Mouse (Mus musculus) small intestine, adult 2 months (tissue): Measurements from ENCODE around the gene Dock2. TPM values are rescaled to one million over a fixed set of nuclear protein-coding genes. Genes with fewer than 3 reads are reported as not detected.

Source experiments
- H3K27ac ChIP-seq: fragments of 200-500 bp; 2 replicates; pipeline ENCODE4 v1.5.1; 2012; ENCODE audit warnings: low read depth, low read length, control low read depth, inconsistent platforms; ENCODE audit not compliant: insufficient read depth
- H3K27me3 ChIP-seq: fragments of 200-500 bp; 2 replicates; pipeline ENCODE4 v1.6.1; 2012; ENCODE audit warnings: mild to moderate bottlenecking, moderate library complexity, low read length, inconsistent platforms; ENCODE audit not compliant: control insufficient read depth, insufficient read depth
- H3K36me3 ChIP-seq: fragments of 200-500 bp; 2 replicates; pipeline ENCODE4 v1.6.1; 2012; ENCODE audit warnings: mild to moderate bottlenecking, low read length, control low read depth, inconsistent platforms; ENCODE audit not compliant: control insufficient read depth, insufficient read depth
- H3K4me1 ChIP-seq: fragments of 200-500 bp; 2 replicates; pipeline ENCODE4 v1.6.1; 2012; ENCODE audit warnings: low read length, inconsistent platforms, mixed read lengths; ENCODE audit not compliant: control insufficient read depth, insufficient read depth, insufficient read length
- H3K4me3 ChIP-seq: fragments of 200-500 bp; 2 replicates; pipeline ENCODE4 v1.5.1; 2012; ENCODE audit warnings: low read depth, mild to moderate bottlenecking, control low read depth, inconsistent platforms, low read length, moderate library complexity
- CTCF ChIP-seq: fragments of 200-500 bp; IDR thresholded peaks from 2 replicates; pipeline ENCODE4 v1.5.1; 2012; ENCODE audit warnings: low read depth, mild to moderate bottlenecking, control low read depth, inconsistent platforms, low read length, moderate library complexity, mixed read lengths; ENCODE audit not compliant: insufficient replicate concordance, insufficient read length; ENCODE audit errors: extremely low read depth
- POLR2A ChIP-seq: fragments of 200-500 bp; IDR thresholded peaks from 2 replicates; pipeline ENCODE4 v1.6.1; 2012; ENCODE audit warnings: low read depth, mild to moderate bottlenecking, control low read depth, inconsistent platforms, low read length, moderate library complexity
- WGBS: fragments of 180-500 bp; shearing (Covaris S2); methylation state at CpG from one replicate; pipeline ENCODE4 v1.1.7; 2018; 5-methylcytosine and 5-hydroxymethylcytosine counted together
- polyA plus RNA-seq: library from polyadenylated mRNA; depleted of rRNA; stranded (reverse); fragments of >200 nt; gene quantifications from 2 replicates; pipeline ENCODE4 v1.2.3, GENCODE M21; 2012

Gene Dock2
- polyA plus RNA-seq, 1 experiment: 2.5 TPM

- Histone ChIP-seq H3K4me1 (no peaks in the 10 kb centered on the region), H3K36me3 (no peaks in the 10 kb centered on the region), H3K27me3 (no peaks in the 10 kb centered on the region), H3K4me3 (no peak overlapping the region), H3K27ac (no peak overlapping the region)
- 31% methylated on average over 4 of the region's 4 CpGs for WGBS
- no peak for TF ChIP-seq CTCF
- no peak for TF ChIP-seq POLR2A
These were observed 12.4 kb upstream of the Dock2 start for GRCm38 (mm10) chr11:34796097-34796496.

GRCm38 (mm10) chr11:34791872-34792271, 8.2 kb upstream of the Dock2 start:
- Histone ChIP-seq H3K4me1 (no peaks in the 10 kb centered on the region), H3K27ac (no peak overlapping the region), H3K27me3 (no peaks in the 10 kb centered on the region), H3K36me3 (no peaks in the 10 kb centered on the region), H3K4me3 (no peak overlapping the region)
- no peak for TF ChIP-seq POLR2A
- no peak for TF ChIP-seq CTCF
- WGBS: 47% methylated on average over 8 of the region's 8 CpGs

GRCm38 (mm10) chr11:34784864-34785263, 1.2 kb upstream of the Dock2 start:
- no peaks in the 10 kb centered on the region for H3K36me3 ChIP-seq
- no peak overlapping the region for H3K4me3 ChIP-seq
- no peak for TF ChIP-seq CTCF
- TF ChIP-seq POLR2A: no peak
- no peaks in the 10 kb centered on the region for H3K27me3 ChIP-seq
- no peak overlapping the region for H3K27ac ChIP-seq
- no peaks in the 10 kb centered on the region for H3K4me1 ChIP-seq

DNA sequence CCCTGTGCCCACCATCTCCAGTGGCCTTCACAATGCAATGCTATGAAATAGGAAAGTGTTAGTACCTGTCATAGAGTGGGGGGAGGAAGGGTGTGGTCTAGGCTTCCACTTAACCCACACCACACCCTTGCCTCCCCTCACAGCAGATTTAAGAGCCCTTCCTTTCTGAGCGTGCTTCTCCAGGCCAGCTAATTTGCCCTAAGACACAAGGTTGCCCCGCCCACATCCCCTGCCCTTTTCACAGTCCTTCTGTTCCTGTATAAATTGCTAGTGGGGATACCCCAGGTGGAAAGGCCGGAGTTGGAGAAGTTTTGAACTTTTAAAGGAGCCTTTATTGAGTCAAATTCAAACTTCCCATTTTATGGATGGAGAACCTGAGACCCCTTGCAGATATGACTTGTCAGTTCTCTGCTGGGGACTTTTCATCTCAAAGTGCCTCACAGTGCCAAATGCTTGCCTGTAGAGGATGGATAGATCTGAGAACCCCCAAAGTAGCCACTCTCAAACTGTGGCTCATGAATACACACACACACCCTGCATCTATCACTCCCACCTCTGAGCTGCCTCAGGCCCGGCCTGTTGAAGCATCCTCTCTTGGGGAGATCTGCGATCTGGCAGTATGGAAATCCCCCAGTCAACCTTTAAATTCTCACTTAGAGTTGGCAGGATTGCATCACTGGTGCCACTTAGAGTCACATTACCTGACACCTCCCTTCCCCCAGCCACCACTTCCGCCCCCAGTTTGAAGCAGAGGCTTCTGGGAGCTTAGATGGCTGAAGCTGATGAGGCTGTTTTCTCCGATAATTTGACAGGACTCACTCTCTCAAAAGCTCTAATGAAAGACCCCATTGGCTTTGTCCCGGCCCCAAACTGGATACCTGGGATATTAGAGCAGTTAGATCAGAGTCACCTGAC, 919 bp downstream of the Dock2 start:
- TF ChIP-seq POLR2A (no peak), CTCF (no peak)
- no peaks in the 10 kb centered on the region for H3K27me3 ChIP-seq
- no peaks in the 10 kb centered on the region for H3K36me3 ChIP-seq
- no peaks in the 10 kb centered on the region for H3K4me1 ChIP-seq
- WGBS: 61% methylated on average over 8 of the region's 8 CpGs
- peak overlapping the region; percentile 88 for H3K4me3 ChIP-seq
- peak overlapping the region; percentile 72 for H3K27ac ChIP-seq

GRCm38 (mm10) chr11:34780786-34781185, 2.9 kb downstream of the Dock2 start:
- no peak overlapping the region for H3K4me3 ChIP-seq
- no peaks in the 10 kb centered on the region for H3K27me3 ChIP-seq
- TF ChIP-seq POLR2A (no peak), CTCF (no peak)
- WGBS: 65% methylated on average over 2 of the region's 2 CpGs
- H3K27ac ChIP-seq: no peak overlapping the region
- H3K36me3 ChIP-seq: no peaks in the 10 kb centered on the region
- H3K4me1 ChIP-seq: 0 out of 2 replicates have a peak, but pooled peaks cover under 1% of the 10 kb centered on the region

- Histone ChIP-seq H3K4me1 (0 out of 2 replicates have a peak, but pooled peaks cover 2% of the 10 kb centered on the region), H3K27ac (no peak overlapping the region), H3K4me3 (no peak overlapping the region), H3K27me3 (no peaks in the 10 kb centered on the region), H3K36me3 (no peaks in the 10 kb centered on the region)
- WGBS: 73% methylated on average over 4 of the region's 4 CpGs
- TF ChIP-seq POLR2A (no peak), CTCF (no peak)
These were observed 3.7 kb downstream of the Dock2 start for GRCm38 (mm10) chr11:34779966-34780365.

GRCm38 (mm10) chr11:34778351-34778750, 5.3 kb downstream of the Dock2 start:
- Histone ChIP-seq H3K27ac (no peak overlapping the region), H3K4me3 (no peak overlapping the region), H3K27me3 (no peaks in the 10 kb centered on the region), H3K36me3 (no peaks in the 10 kb centered on the region), H3K4me1 (0 out of 2 replicates have a peak, but pooled peaks cover 2% of the 10 kb centered on the region)
- 75% methylated on average over 3 of the region's 3 CpGs for WGBS
- TF ChIP-seq POLR2A (no peak), CTCF (no peak)
